Mouse (Mus musculus): ENCODE results near the gene Hnrnpa1.
"Not testable (repeated sequence)": the region's sequence is repeated elsewhere in the genome, so short reads cannot be mapped to it uniquely, and the experiment has no call there.

Hnrnpa1 gene

DNA sequence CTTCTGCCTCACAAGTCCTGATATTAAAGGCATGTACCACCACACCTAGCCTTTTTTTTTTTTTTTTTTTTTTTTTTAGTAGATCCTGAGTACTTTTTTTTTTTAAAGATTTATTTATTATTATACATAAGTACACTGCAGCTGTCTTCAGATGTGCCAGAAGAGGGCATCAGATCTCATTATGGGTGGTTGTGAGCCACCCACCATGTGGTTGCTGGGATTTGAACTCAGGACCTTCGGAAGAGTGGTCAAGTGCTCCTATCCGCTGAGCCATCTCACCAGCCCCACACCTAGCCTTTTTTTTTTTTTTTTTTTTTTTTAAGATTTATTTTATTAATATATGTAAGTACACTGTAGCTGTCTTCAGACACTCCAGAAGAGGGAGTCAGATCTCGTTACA, 35.7 kb downstream of the Hnrnpa1 start:
- DNase-seq, result not testable (repeated sequence)

DNA sequence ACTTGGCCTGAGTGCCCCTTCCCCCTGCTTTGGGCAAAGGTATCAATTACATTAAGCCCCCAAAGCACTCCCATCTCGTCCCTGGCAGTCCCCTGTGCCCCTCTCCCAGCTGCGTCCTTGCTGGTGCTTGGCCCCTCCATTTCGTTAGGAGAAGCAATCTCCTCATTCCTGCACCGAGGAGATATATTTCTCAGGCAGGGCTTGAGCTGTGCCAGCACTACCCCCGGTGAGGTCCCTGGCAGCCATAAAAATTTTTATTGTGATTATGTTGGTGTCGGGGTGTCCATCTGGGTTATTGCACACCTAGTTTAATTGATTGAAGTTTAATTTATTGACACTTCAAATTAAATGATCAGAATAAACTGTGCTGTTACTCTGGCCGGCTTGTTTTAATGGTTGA, 37.7 kb downstream of the Hnrnpa1 start:
- DNase-seq, result no peak

DNA sequence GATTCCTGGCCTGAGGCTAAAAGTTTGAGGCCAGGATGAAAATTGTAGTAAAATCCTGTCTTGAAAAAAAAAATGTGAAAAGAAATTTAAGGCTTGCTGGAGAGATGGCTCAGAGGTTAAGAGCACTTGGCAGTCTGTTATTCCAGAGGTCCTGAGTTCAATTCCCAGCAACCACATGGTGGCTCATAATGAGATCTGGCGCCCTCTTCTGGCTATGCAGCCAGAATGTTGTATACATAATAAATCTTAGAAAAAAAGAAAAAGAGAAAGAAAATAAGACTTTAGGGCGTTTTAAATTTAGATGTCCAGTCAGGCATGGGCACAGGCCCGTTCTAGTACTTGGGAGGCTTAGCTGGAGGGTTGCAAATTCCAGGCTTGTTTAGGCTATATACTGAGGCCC, 39.5 kb downstream of the Hnrnpa1 start:
- no peak for DNase-seq

DNA sequence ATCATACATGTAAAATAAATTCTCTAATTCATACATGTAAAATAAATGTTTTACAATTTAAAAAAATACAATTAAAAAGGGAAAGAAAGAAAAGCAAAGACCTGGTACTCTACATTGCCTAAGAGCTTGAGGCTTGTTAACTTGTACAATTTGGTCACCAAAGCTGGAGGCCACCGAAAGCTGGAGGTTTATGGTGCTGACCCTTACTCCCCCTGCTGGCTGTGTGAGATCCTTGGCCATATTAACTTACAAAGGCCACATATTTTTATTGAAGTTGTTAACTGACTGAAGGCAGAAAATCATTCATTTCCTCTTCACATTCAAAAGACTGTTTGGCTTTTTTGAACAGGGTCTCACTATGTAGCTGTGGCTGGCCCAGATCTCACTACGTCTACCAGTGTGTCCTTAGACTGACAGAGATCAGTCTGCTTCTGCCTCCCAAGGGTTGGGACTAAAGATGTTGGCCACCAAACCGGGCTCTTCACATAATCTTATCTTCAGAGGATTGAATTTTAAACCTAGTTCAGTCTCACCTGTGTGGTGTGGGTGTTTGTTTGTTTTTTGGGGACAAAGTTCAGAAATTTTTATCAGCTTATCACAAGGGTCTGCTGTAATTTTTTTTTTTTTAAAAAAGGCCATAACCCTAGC, 40.7 kb downstream of the Hnrnpa1 start:
- peak; percentile 76 for DNase-seq

DNA sequence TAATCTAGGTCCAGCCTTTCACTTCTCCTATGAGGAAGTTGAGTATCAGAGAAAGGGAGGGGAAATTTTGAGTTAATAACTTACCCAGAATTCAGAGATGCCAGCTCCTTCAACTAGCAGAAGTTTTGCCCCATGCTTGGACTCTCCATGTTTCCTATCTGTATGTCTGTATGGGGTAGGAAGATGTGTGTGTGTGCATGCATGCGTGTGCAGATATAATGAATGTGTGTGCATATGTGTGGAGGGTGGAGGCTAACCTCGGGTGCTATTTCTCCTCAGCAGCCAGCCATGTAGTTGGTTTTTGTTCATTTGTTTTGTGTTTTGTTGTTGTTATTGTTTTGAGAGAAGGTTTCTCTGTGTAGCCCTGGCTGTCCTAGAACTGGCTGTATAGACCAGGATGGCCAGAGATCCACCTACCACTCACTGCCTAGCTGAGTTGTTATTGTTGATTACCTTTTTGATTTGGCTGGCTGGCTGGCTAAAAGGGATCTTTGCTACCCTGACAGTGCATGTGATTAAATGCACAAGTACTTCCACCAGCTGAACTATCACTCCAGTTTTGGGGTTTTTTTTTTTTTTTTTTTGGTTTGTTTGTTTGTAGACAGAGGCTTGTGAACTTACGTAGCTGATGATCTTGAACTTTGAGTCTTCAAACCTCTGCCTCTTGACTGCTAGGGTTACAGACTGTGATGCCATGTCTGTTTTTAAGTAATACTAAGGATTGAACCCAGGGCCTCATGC, 41.4 kb downstream of the Hnrnpa1 start:
- no peak for DNase-seq

DNA sequence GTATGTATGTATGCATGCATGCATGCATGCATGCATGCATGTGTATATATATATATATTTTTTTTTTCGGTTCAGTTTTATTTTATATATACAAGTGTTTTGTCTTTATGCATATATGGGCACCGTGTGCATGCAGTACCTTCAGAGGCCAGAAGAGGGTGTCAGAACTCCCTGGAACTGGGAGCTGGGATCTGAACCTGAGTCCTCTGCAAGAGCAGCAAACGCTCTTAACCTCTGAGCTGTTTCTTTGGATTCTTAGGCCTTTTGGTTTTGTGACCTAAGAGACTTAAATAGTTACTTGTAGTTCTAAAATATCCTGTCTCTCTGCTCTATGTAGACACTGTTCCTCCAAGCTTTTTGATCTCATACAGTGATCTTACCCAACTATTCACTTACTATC, 43.8 kb downstream of the Hnrnpa1 start:
- DNase-seq, result peak; percentile 74

DNA sequence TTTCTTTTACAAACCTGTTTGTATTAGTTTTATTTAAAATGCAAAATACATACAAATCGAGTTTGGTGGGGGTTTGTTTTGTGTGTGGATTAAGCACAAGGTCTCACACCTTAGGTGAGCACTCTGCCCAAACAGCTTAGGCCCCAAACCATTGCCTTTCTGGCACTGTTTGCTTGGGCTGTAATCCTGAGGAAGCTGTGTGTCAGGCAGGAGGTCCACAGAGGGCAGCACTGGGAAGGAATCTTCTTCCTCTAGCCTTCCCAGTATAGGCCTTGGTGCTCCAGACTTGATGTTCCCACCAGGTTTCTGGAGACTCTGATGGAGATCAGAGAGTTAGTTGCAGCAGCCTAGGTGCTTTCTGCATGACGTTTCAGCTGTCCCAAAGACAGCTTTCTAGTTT, 44.4 kb downstream of the Hnrnpa1 start:
- DNase-seq, result peak; percentile 85

DNA sequence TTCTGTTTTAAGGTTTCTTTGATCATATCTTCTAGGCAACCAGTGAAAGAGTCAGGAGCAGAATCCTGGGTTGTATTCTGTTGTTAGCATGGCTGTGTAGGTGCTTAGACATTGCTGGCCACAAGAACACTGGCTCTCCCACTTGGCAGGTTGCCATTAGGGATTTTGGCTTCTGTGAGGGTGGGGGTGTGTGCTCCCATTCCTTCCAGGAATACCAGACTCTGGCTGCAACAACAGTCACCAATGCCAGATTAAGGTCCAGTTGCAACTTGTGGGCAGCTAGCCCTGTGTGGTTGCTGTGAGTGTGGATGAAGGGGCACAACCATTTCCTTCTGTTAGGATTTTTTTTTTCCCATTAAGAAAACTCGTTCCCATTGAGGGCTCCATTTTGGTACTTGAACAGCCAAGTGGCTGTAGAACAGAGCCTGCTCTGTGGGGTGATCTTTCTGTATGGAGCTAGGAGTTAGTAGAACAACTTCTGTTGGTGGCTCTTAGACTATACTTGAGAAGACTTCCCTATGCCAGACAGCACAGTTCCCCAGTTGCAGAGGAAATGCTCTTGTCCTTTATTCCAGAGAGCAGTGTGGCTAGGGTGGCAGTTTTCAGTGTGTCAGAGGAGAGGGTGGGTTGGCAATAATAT, 45.7 kb downstream of the Hnrnpa1 start:
- DNase-seq, result peak; percentile 96

DNA sequence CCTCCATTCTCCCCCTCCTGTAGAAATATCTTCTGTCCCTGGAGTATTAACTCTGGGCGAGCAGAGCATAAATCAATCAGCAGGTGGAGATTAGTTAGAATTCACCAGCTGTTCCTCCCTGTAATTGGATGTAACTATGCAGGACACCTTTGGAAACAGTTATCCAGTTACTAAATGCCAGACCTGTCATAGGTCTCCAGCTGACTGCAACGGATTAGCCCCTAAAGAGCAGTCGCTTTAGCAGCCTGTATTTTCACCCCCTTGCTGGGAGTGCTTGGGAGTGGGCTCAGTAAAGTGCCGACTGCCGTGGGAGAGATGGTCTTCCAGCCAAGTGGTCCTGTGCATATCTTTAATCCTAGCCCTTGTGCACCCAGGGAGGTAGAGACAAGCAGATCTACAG, 49.4 kb downstream of the Hnrnpa1 start:
- no peak for DNase-seq

DNA sequence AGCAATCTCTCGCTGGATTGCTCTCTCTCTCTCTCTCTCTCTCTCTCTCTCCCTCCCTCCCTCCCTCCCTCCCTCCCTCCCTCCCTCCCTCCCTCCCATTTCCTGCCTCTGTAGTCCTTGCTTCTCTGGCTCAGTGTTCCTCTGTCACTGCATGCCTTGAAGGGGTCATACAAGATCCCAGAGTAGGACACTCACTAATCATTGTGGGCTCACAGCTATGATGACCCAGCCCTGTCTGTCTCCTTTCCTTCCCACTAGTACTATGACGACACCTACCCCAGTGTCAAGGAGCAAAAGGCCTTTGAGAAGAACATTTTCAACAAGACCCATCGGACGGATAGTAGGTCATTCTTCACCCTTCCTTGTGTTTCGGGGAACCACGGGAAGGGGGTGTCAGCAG, 50.2 kb downstream of the Hnrnpa1 start:
- DNase-seq, result peak; percentile 83

DNA sequence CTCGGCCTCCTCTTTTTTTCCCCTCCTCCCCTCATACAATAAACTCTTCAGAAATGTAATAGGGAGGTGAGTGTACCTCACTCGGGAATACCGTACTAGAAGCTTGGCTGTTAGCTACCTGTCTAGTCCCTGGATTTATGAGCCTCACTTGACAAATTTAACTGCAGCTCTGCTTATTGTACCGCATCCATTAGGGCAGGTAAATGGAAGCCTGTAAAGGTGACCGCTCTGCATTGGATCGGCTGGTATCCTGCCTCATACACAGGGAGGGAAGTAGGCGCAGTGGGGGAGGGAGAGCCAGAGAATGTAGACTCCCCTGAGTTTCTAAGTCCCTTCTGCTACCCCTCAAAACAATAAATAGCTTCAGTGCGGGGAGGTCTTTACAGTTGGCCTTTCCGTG, 50.6 kb downstream of the Hnrnpa1 start:
- no peak for DNase-seq

DNA sequence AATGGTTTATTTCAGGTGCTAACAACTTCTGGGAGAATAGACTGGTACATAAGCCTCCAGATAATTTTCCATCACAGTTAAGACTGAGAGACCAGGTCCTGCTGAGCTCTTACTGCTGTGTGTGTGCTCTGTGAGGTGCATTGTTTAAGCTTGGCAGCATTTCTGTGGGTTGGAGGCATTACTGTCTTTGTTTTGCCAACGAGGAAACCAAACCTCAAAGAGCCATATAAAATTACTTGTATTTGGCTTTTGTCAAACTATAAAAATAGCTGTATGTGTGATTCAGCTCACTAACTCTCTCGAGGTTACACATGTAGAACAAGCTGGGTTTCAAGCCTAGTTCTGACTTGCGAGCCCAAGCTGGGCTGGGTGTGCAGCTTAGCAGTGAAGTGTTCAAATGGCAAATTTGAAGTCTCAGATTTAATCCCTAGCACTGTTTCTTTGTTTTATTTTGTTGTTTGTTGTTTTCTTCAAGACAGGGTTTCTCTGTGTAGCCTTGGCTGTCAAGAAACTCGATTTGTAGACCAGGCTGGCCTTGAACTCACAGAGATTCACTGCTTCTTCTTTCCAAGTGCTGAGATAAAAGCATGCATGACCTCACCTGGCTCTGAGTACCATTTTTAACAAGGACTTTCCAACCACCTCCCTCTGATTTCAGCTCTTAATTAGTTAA, 52.6 kb downstream of the Hnrnpa1 start:
- DNase-seq, result no peak

DNA sequence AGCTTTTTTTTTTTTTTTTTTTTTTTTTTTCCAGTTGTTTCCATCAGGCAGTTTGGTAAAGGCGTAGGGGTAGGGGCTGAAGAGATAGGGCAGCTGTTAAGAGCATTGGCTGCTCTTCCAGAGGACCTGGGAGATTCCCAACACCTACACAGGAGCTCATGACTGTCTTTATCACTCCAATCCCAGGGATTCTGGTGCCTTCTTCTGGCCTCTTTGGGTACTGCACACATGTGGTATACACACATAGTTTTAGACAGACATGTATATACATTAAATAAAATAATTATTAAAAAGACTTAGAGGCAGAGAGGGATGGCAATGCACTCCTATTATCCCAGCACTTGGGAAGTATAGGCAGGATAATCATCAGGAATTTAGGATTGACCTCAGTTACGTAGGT, 53.1 kb downstream of the Hnrnpa1 start:
- DNase-seq, result no peak

DNA sequence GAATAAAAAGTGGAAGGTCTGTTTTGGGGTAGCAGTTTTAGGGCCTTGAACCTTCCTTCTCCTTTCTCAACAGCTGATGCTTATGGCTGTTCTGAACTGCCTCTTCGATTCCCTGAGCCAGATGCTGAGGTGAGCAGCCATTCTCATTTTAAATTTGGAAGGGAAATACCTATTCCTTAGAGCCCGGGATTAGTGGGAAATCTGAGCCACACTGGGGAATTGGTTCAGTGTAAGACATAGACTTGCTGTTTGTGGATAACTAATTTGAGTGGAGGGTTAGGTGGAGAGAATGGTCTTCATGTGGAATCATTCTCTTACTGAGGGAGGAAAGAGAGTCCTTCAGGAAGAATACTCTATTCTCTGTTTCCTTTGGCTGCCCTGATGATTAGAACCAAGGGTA, 54.4 kb downstream of the Hnrnpa1 start:
- DNase-seq, result no peak

DNA sequence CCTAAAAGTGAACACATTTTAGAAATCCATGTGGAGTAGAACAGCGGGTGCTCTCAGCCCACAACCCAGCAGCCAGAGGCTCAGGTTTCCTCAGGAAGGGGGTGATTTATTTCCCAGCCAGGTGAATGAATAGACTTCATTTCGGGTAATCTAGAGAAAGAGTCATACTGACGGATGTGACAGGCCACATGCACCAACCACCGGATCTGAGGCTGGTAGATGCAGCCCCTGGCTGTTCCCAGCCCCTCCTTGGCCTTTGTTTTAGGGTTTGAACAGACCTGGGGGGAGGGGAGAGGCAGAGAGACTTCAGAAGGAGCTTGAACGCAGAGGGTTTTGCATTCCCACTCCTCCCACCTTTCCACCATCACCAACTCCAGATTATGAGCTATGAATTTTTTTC, 55.6 kb downstream of the Hnrnpa1 start:
- no peak for DNase-seq

Data from heart, adult 11 months (tissue).